Mouse (Mus musculus) lung, adult 2 months (tissue): ENCODE results near the gene Rufy2.

Experiments used
- CTCF ChIP-seq: fragments of 200-500 bp; IDR thresholded peaks from 2 replicates; pipeline ENCODE4 v1.5.1; 2011; ENCODE audit warnings: mild to moderate bottlenecking, low read length, control low read depth; ENCODE audit not compliant: insufficient read depth
- POLR2A ChIP-seq: fragments of 200-500 bp; IDR thresholded peaks from 2 replicates; pipeline ENCODE4 v1.6.1; 2011; ENCODE audit warnings: low read depth, mild to moderate bottlenecking, control low read depth, low read length, borderline replicate concordance; ENCODE audit errors: extremely low read depth

DNA sequence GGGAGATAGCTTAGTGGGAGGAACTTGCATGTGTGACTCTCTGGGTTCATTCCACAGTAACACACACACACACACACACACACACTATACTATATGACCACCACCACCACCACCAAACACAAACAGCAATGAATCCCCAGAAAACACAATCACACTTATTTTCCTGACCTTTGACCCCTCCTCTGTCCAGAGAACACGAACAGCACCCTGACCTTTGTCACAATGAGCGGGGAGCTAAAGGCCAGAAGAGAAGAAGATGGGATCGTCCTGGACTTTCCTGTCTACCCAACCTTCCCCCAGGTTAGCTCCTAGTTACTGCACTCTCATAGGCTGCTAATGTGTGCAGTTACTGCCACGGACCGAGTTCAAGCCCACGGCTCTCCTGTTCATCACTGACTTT is 72.0 kb downstream of the Rufy2 start:
- TF ChIP-seq POLR2A (no peak), CTCF (no peak)
